Mouse (Mus musculus) forebrain, embryonic 15.5 days (tissue): ENCODE data around the gene Selenoo. TPM values are rescaled to one million over a fixed set of nuclear protein-coding genes. Genes with fewer than 3 reads are reported as not detected.

Source experiments
- ATAC-seq: fragments of 200-750 bp; cut with Nextera tagmentation; replicated peaks from 2 replicates; pipeline ENCODE4 v1.8.0; 2017; ENCODE audit warnings: mild to moderate bottlenecking, moderate TSS enrichment, moderate library complexity
- H3K27ac ChIP-seq: fragments of 300-500 bp; sonication (generic); replicated peaks from 2 replicates; pipeline ENCODE4 v1.5.1; 2015; ENCODE audit warnings: mild to moderate bottlenecking, inconsistent platforms
- H3K27me3 ChIP-seq: fragments of 300-500 bp; sonication (generic); 2 replicates; pipeline ENCODE4 v1.6.1; 2015; ENCODE audit warnings: inconsistent platforms
- H3K36me3 ChIP-seq: fragments of 300-500 bp; sonication (generic); 2 replicates; pipeline ENCODE4 v1.6.1; 2015; ENCODE audit warnings: mild to moderate bottlenecking, inconsistent platforms
- H3K4me1 ChIP-seq: fragments of 300-500 bp; sonication (generic); 2 replicates; pipeline ENCODE4 v1.6.1; 2015; ENCODE audit warnings: inconsistent platforms
- H3K4me2 ChIP-seq: fragments of 300-500 bp; sonication (generic); replicated peaks from 2 replicates; pipeline ENCODE4 v1.6.1; 2015; ENCODE audit warnings: mild to moderate bottlenecking, inconsistent platforms
- H3K4me3 ChIP-seq: fragments of 300-500 bp; sonication (generic); 2 replicates; pipeline ENCODE4 v1.5.1; 2015; ENCODE audit warnings: mild to moderate bottlenecking, inconsistent platforms
- H3K9ac ChIP-seq: fragments of 300-500 bp; sonication (generic); replicated peaks from 2 replicates; pipeline ENCODE4 v1.6.1; 2015; ENCODE audit warnings: mild to moderate bottlenecking, inconsistent platforms
- H3K9me3 ChIP-seq: fragments of 300-500 bp; sonication (generic); 2 replicates; pipeline ENCODE4 v1.6.1; 2016; ENCODE audit warnings: inconsistent platforms
- WGBS: fragments of 180-500 bp; shearing (Covaris S2); methylation state at CpG from one replicate; pipeline ENCODE4 v1.1.7; 2015; ENCODE audit warnings: mixed read lengths; 5-methylcytosine and 5-hydroxymethylcytosine counted together
- polyA plus RNA-seq: library from polyadenylated mRNA; unstranded; fragments of >200 nt; fragmentation: Nextera tagmentation; extraction: Ambion mirVana; gene quantifications from 2 replicates; pipeline ENCODE4 v1.2.1, GENCODE M21; 2015

The Selenoo gene
- polyA plus RNA-seq, 1 experiment from 2014 or later, result 26.0 TPM

DNA sequence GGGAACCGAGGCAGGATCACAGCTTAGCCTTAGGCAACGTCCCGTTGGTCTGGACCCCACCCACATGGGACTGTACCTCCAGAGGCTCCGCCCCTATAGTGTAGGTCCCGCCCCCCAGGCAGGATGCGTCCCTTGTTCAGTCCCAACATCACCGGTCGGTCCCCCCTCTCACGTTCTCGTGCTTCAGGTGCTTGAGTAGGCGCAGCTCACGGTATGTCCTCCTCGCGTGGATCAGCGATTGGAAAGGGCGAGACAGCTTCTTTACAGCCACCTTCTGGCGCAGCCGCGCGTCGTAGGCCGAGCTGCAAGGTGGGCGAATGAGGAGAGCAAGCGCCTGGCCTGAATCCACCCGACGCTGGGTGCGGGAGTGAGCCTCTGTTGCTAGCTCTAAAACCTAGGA is 57.7 kb downstream of the Selenoo start:
- Histone ChIP-seq H3K9ac (peak overlapping the region; percentile 56), H3K27ac (peak overlapping the region; percentile 75), H3K9me3 (no peaks in the 10 kb centered on the region), H3K27me3 (no peaks in the 10 kb centered on the region), H3K4me1 (peaks cover 39% of the 10 kb centered on the region), H3K4me2 (peak overlapping the region; percentile 84), H3K4me3 (peak overlapping the region; percentile 78), H3K36me3 (peaks cover 6% of the 10 kb centered on the region; the same call in 1 of the 2 replicates)
- peak; percentile 46 for ATAC-seq
- WGBS, result 2% methylated on average over 27 of the region's 27 CpGs

DNA sequence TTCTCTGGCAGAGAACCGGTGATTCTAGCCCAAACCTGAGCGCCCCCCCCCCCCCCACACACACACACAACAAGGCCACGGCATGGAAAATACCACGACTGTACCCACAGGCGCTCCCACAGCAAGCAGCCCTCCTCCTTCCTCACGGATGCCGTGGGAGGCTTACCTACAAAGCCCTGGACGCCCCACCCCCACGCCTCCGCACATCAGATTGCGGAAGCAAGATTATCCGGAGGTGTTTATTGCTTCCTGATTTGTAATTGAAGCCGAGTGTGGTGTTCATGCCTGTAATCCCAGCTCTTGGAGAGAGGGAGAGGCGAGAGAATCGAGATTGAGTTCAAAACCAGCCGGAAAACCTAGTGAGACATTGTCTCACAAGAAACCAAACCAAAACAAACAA is 58.1 kb downstream of the Selenoo start:
- peaks cover 40% of the 10 kb centered on the region for H3K4me1 ChIP-seq
- no peaks in the 10 kb centered on the region for H3K27me3 ChIP-seq
- H3K4me2 ChIP-seq, result peak overlapping the region; percentile 84
- H3K9ac ChIP-seq, result peak overlapping the region; percentile 56
- 7% methylated on average over 16 of the region's 16 CpGs for WGBS
- peak overlapping the region; percentile 78 for H3K4me3 ChIP-seq
- H3K36me3 ChIP-seq, result peaks cover 6% of the 10 kb centered on the region; the same call in 1 of the 2 replicates
- H3K9me3 ChIP-seq, result no peaks in the 10 kb centered on the region
- no peak for ATAC-seq
- H3K27ac ChIP-seq, result peak overlapping the region; percentile 75

DNA sequence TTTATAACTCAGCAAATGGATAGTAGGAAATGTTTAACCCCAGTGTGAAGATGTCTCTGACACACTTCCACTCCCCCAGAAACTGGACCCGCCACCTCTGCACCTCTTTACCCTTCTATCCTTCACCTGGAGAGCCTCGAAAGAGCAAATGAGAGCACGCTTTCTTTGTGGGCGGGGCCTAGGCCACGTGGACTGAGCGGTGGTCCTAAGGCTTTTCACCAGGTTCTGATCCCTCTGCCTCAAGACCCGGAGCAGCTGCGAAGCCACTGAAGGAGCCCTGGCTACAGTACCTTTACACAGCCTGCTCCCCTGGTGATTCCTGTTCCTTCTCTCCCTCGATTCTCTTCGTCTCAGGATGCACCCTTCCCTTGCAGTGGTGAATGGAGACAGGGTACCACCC is 58.6 kb downstream of the Selenoo start:
- Histone ChIP-seq H3K27me3 (no peaks in the 10 kb centered on the region), H3K27ac (no peak overlapping the region; the same call in 1 of the 2 replicates), H3K9me3 (no peaks in the 10 kb centered on the region), H3K36me3 (peaks cover 6% of the 10 kb centered on the region; the same call in 1 of the 2 replicates), H3K4me1 (peaks cover 44% of the 10 kb centered on the region), H3K4me3 (peak overlapping the region; percentile 78), H3K9ac (peak overlapping the region; percentile 56; the same call in 1 of the 2 replicates), H3K4me2 (peak overlapping the region; percentile 84)
- 17% methylated on average over 10 of the region's 10 CpGs for WGBS
- ATAC-seq, result no peak

DNA sequence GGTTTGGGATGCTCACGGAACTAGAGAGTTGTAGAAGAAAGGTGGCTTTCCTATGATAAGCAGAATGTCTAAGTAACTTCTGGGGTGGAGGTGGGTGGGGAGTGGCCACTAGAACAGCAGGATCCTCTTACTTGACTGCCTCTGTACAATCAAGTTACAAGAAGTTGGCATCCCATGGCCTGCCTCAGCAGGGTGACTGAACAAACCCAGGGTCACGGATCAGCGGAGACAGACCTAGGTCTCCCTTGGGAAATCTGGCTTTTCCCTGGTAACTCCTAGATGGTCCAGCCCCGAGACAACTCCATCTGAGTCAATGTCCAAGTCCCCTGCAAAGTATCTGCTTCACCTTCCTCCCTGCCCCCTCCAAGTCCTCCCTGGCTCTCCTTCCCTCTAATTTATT is 59.0 kb downstream of the Selenoo start:
- no peak overlapping the region for H3K27ac ChIP-seq

GRCm38 (mm10) chr15:89148496-89149270 is 59.8 kb downstream of the Selenoo start:
- peak; percentile 11; the same call in 1 of the 2 replicates for ATAC-seq
- Histone ChIP-seq H3K4me3 (peak overlapping the region; percentile 78), H3K27me3 (no peaks in the 10 kb centered on the region), H3K9me3 (no peaks in the 10 kb centered on the region), H3K27ac (peak overlapping the region; percentile 88), H3K4me2 (peak overlapping the region; percentile 84), H3K9ac (peak overlapping the region; percentile 80), H3K4me1 (peaks cover 45% of the 10 kb centered on the region), H3K36me3 (peaks cover 9% of the 10 kb centered on the region; the same call in 1 of the 2 replicates)
- WGBS, result 4% methylated on average over 25 of the region's 25 CpGs

More for the DNA sequence above, 59.0 kb downstream of the Selenoo start:
- H3K4me1 ChIP-seq, result peaks cover 45% of the 10 kb centered on the region
- no peaks in the 10 kb centered on the region for H3K9me3 ChIP-seq
- H3K4me3 ChIP-seq, result peak overlapping the region; percentile 78
- 47% methylated on average over 4 of the region's 4 CpGs for WGBS
- peak overlapping the region; percentile 80 for H3K9ac ChIP-seq
- no peak for ATAC-seq
- H3K36me3 ChIP-seq, result peaks cover 6% of the 10 kb centered on the region; the same call in 1 of the 2 replicates
- H3K27me3 ChIP-seq, result no peaks in the 10 kb centered on the region
- H3K4me2 ChIP-seq, result peak overlapping the region; percentile 84

- peaks cover 11% of the 10 kb centered on the region for H3K36me3 ChIP-seq
- peak within 1 kb of the TSS; percentile 78 for H3K4me3 ChIP-seq
- peak; percentile 67 for ATAC-seq
- WGBS, result under 1% methylated on average over 61 of the region's 61 CpGs
- peak within 1 kb of the TSS; percentile 84 for H3K4me2 ChIP-seq
- H3K27me3 ChIP-seq, result no peaks in the 10 kb centered on the region
- H3K4me1 ChIP-seq, result peaks cover 45% of the 10 kb centered on the region
- H3K27ac ChIP-seq, result peak within 1 kb of the TSS; percentile 88
- peak within 1 kb of the TSS; percentile 80 for H3K9ac ChIP-seq
- no peaks in the 10 kb centered on the region for H3K9me3 ChIP-seq
Measured at GRCm38 (mm10) chr15:89149271-89150040, 60.6 kb downstream of the Selenoo start, which contains the start of gene Mapk11. Gene Mapk11, minus strand, starts transcription at chr15:89149628.

Other genes with a start within 250 kb of the Selenoo start
- gene Pim3, start 226.9 kb upstream of the Selenoo start, polyA plus RNA-seq, result 69.1 and 70.7 TPM in 2 replicates
- gene Ttll8, start 134.7 kb upstream of the Selenoo start, polyA plus RNA-seq, result 0.14 TPM in 1 of 2 replicates, not detected in the other
- gene Mlc1, start 110.1 kb upstream of the Selenoo start, polyA plus RNA-seq, result 29.6 and 36.6 TPM in 2 replicates
- gene Mov10l1, start 106.2 kb upstream of the Selenoo start, polyA plus RNA-seq, result not detected in 2 replicates
- 3.6 and 4.6 TPM in 2 replicates for gene Panx2, start 29.4 kb upstream of the Selenoo start, polyA plus RNA-seq
- gene Trabd, start 14.0 kb upstream of the Selenoo start, polyA plus RNA-seq, result 39.3 and 39.9 TPM in 2 replicates
- 17.5 and 17.7 TPM in 2 replicates for gene Tubgcp6, start 34.0 kb downstream of the Selenoo start, polyA plus RNA-seq
- gene Hdac10, start 39.6 kb downstream of the Selenoo start, polyA plus RNA-seq, result 31.5 and 38.6 TPM in 2 replicates
- gene Mapk12, start 51.6 kb downstream of the Selenoo start, polyA plus RNA-seq, result 5.5 and 5.8 TPM in 2 replicates
- 42.8 and 42.9 TPM in 2 replicates for gene Mapk11, start 60.5 kb downstream of the Selenoo start, polyA plus RNA-seq
- 113 and 118 TPM in 2 replicates for gene Plxnb2, start 91.7 kb downstream of the Selenoo start, polyA plus RNA-seq
- 58.5 and 62.2 TPM in 2 replicates for gene Dennd6b, start 107.4 kb downstream of the Selenoo start, polyA plus RNA-seq
- gene Ppp6r2, start 122.5 kb downstream of the Selenoo start, polyA plus RNA-seq, result 79.8 and 83.6 TPM in 2 replicates
- 79.0 and 83.4 TPM in 2 replicates for gene Sbf1, start 226.2 kb downstream of the Selenoo start, polyA plus RNA-seq
- gene Adm2, start 233.6 kb downstream of the Selenoo start, polyA plus RNA-seq, result not detected in 2 replicates
- not detected in 2 replicates for gene Miox, start 245.3 kb downstream of the Selenoo start, polyA plus RNA-seq